Mouse (Mus musculus): ENCODE measurements at regions not wholly inside any gene's neighbourhood (a gene's known extent, or its start where the extent isn't known, plus 50 kb on each side); places are given as distances from the start of the nearest gene placed in this dataset.

GRCm38 (mm10) chr2:178579571-178579970, 149.2 kb downstream of the Cdh26 start:
- 42% methylated on average over 6 of the region's 6 CpGs for WGBS
- no peak for DNase-seq
- TF ChIP-seq CTCF (IDR thresholded peaks at IDR 0.05; ENCODE audit: borderline replicate concordance, insufficient read depth, low read depth, low read length) (no peak), POLR2A (IDR thresholded peaks at IDR 0.05; ENCODE audit: borderline replicate concordance, insufficient read depth, low read length) (no peak)

GRCm38 (mm10) chr2:178581306-178581705, 151.0 kb downstream of the Cdh26 start:
- 25% methylated on average over 12 of the region's 12 CpGs for WGBS
- Histone ChIP-seq H3K27ac (ENCODE audit: insufficient read depth, low read length) (no peak overlapping the region), H3K4me1 (ENCODE audit: control insufficient read depth, insufficient read depth, low read length) (no peaks in the 10 kb centered on the region), H3K4me3 (replicated peaks; ENCODE audit: insufficient read depth, low read depth, low read length) (no peak overlapping the region), H3K27me3 (ENCODE audit: control insufficient read depth, insufficient read depth, low read length) (no peaks in the 10 kb centered on the region)
- DNase-seq, result no peak
- no peak for TF ChIP-seq POLR2A (IDR thresholded peaks at IDR 0.05; ENCODE audit: borderline replicate concordance, insufficient read depth, low read length)
- TF ChIP-seq CTCF (IDR thresholded peaks at IDR 0.05; ENCODE audit: borderline replicate concordance, insufficient read depth, low read depth, low read length), result no peak

More at GRCm38 (mm10) chr2:178579571-178579970, 149.2 kb downstream of the Cdh26 start:
- Histone ChIP-seq H3K27me3 (ENCODE audit: control insufficient read depth, insufficient read depth, low read length) (no peaks in the 10 kb centered on the region), H3K4me3 (replicated peaks; ENCODE audit: insufficient read depth, low read depth, low read length) (no peak overlapping the region), H3K4me1 (ENCODE audit: control insufficient read depth, insufficient read depth, low read length) (peaks cover 5% of the 10 kb centered on the region), H3K27ac (ENCODE audit: insufficient read depth, low read length) (no peak overlapping the region)

GRCm38 (mm10) chr2:178584970-178585566, 154.7 kb downstream of the Cdh26 start:
- TF ChIP-seq CTCF (IDR thresholded peaks at IDR 0.05; ENCODE audit: borderline replicate concordance, insufficient read depth, low read depth, low read length), result no peak
- TF ChIP-seq POLR2A (IDR thresholded peaks at IDR 0.05; ENCODE audit: borderline replicate concordance, insufficient read depth, low read length), result no peak
- Histone ChIP-seq H3K27ac (ENCODE audit: insufficient read depth, low read length) (no peak overlapping the region), H3K4me3 (replicated peaks; ENCODE audit: insufficient read depth, low read depth, low read length) (no peak overlapping the region), H3K27me3 (ENCODE audit: control insufficient read depth, insufficient read depth, low read length) (no peaks in the 10 kb centered on the region), H3K4me1 (ENCODE audit: control insufficient read depth, insufficient read depth, low read length) (no peaks in the 10 kb centered on the region)
- no peak for DNase-seq
- 83% methylated on average over 5 of the region's 5 CpGs for WGBS

- H3K4me3 ChIP-seq (replicated peaks; ENCODE audit: insufficient read depth, low read depth, low read length), result no peak overlapping the region
- H3K27ac ChIP-seq (ENCODE audit: insufficient read depth, low read length), result no peak overlapping the region
- no peaks in the 10 kb centered on the region for H3K4me1 ChIP-seq (ENCODE audit: control insufficient read depth, insufficient read depth, low read length)
- WGBS, result 65% methylated on average over 7 of the region's 7 CpGs
- no peak for TF ChIP-seq CTCF (IDR thresholded peaks at IDR 0.05; ENCODE audit: borderline replicate concordance, insufficient read depth, low read depth, low read length)
- TF ChIP-seq POLR2A (IDR thresholded peaks at IDR 0.05; ENCODE audit: borderline replicate concordance, insufficient read depth, low read length), result no peak
- no peaks in the 10 kb centered on the region for H3K27me3 ChIP-seq (ENCODE audit: control insufficient read depth, insufficient read depth, low read length)
- no peak for DNase-seq
These were observed 156.9 kb downstream of the Cdh26 start for GRCm38 (mm10) chr2:178587134-178587636.

- WGBS, result 54% methylated on average over 9 of the region's 9 CpGs
- Histone ChIP-seq H3K27me3 (ENCODE audit: control insufficient read depth, insufficient read depth, low read length) (no peaks in the 10 kb centered on the region), H3K4me3 (replicated peaks; ENCODE audit: insufficient read depth, low read depth, low read length) (no peak overlapping the region), H3K4me1 (ENCODE audit: control insufficient read depth, insufficient read depth, low read length) (no peaks in the 10 kb centered on the region), H3K27ac (ENCODE audit: insufficient read depth, low read length) (no peak overlapping the region)
- TF ChIP-seq POLR2A (IDR thresholded peaks at IDR 0.05; ENCODE audit: borderline replicate concordance, insufficient read depth, low read length), result no peak
- no peak for TF ChIP-seq CTCF (IDR thresholded peaks at IDR 0.05; ENCODE audit: borderline replicate concordance, insufficient read depth, low read depth, low read length)
- no peak for DNase-seq
These were observed 163.4 kb downstream of the Cdh26 start for GRCm38 (mm10) chr2:178593743-178594142.

- H3K27ac ChIP-seq (ENCODE audit: insufficient read depth, low read length), result no peak overlapping the region
- TF ChIP-seq POLR2A (IDR thresholded peaks at IDR 0.05; ENCODE audit: borderline replicate concordance, insufficient read depth, low read length), result no peak
- no peak for TF ChIP-seq CTCF (IDR thresholded peaks at IDR 0.05; ENCODE audit: borderline replicate concordance, insufficient read depth, low read depth, low read length)
- H3K27me3 ChIP-seq (ENCODE audit: control insufficient read depth, insufficient read depth, low read length), result no peaks in the 10 kb centered on the region
- no peak for DNase-seq
- no peak overlapping the region for H3K4me3 ChIP-seq (replicated peaks; ENCODE audit: insufficient read depth, low read depth, low read length)
- WGBS, result 22% methylated on average over 6 of the region's 6 CpGs
- no peaks in the 10 kb centered on the region for H3K4me1 ChIP-seq (ENCODE audit: control insufficient read depth, insufficient read depth, low read length)
These were observed 163.8 kb downstream of the Cdh26 start for GRCm38 (mm10) chr2:178594177-178594576.

- H3K27me3 ChIP-seq (ENCODE audit: control insufficient read depth, insufficient read depth, low read length), result no peaks in the 10 kb centered on the region; the same call in 1 of the 2 replicates
- DNase-seq, result no peak
- H3K27ac ChIP-seq (ENCODE audit: insufficient read depth, low read length), result no peak overlapping the region
- WGBS, result 56% methylated on average over 16 of the region's 16 CpGs
- H3K4me3 ChIP-seq (replicated peaks; ENCODE audit: insufficient read depth, low read depth, low read length), result no peak overlapping the region
- no peaks in the 10 kb centered on the region for H3K4me1 ChIP-seq (ENCODE audit: control insufficient read depth, insufficient read depth, low read length)
- TF ChIP-seq CTCF (IDR thresholded peaks at IDR 0.05; ENCODE audit: borderline replicate concordance, insufficient read depth, low read depth, low read length) (no peak), POLR2A (IDR thresholded peaks at IDR 0.05; ENCODE audit: borderline replicate concordance, insufficient read depth, low read length) (no peak)
These were observed 166.2 kb downstream of the Cdh26 start for GRCm38 (mm10) chr2:178596312-178597083.

- no peak for DNase-seq
- Histone ChIP-seq H3K4me1 (ENCODE audit: control insufficient read depth, insufficient read depth, low read length) (no peaks in the 10 kb centered on the region), H3K27ac (ENCODE audit: insufficient read depth, low read length) (no peak overlapping the region), H3K27me3 (ENCODE audit: control insufficient read depth, insufficient read depth, low read length) (no peaks in the 10 kb centered on the region; the same call in 1 of the 2 replicates), H3K4me3 (replicated peaks; ENCODE audit: insufficient read depth, low read depth, low read length) (no peak overlapping the region)
- TF ChIP-seq CTCF (IDR thresholded peaks at IDR 0.05; ENCODE audit: borderline replicate concordance, insufficient read depth, low read depth, low read length) (no peak), POLR2A (IDR thresholded peaks at IDR 0.05; ENCODE audit: borderline replicate concordance, insufficient read depth, low read length) (no peak)
- WGBS, result 77% methylated on average over 7 of the region's 7 CpGs
These were observed 166.7 kb downstream of the Cdh26 start for GRCm38 (mm10) chr2:178597084-178597470.
